Mouse (Mus musculus) brain, embryonic 14.5 days (tissue): ENCODE measurements around the gene Kcnk3.

Experiments used
- CTCF ChIP-seq: fragments of 200-500 bp; IDR thresholded peaks from 2 replicates; pipeline ENCODE4 v1.5.1; 2012; ENCODE audit warnings: inconsistent platforms, mild to moderate bottlenecking, moderate library complexity, borderline replicate concordance; ENCODE audit not compliant: insufficient read depth, insufficient read length; ENCODE audit errors: extremely low read depth
- POLR2A ChIP-seq: fragments of 200-500 bp; IDR thresholded peaks from 2 replicates; pipeline ENCODE4 v1.6.1; 2012; ENCODE audit warnings: mild to moderate bottlenecking, inconsistent platforms, borderline replicate concordance; ENCODE audit not compliant: poor library complexity, insufficient read depth, insufficient read length, severe bottlenecking; ENCODE audit errors: extremely low read depth

DNA sequence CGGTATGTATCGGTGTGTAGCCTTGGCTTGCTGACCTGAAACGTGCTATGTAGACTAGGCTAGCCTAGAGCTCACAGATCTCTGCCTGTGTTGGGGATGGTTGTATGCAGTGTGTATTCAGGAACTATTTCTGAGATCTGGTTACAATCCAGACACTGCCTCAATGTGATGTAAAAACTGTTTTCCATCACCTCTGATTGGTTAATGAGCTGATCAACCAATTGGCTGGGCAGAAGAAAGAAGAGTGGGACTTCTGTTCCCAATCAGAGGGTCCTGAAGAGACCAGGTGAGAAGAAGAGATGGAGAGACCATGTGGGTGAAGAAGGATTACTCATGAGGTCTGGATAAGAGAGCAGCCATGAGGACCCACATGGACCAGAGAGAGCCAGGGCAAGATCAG, 79.7 kb downstream of the Kcnk3 start:
- TF ChIP-seq POLR2A (no peak), CTCF (no peak)
